Mouse (Mus musculus) lung, postnatal 0 days (tissue): ENCODE data around the gene Prkar2b.

Source experiments
- CTCF ChIP-seq: IDR thresholded peaks from 2 replicates; pipeline ENCODE4 v1.5.1; 2016; ENCODE audit warnings: antibody characterized with exemption, mild to moderate bottlenecking
- EP300 ChIP-seq: IDR thresholded peaks from 2 replicates; pipeline ENCODE4 v1.6.1; 2016; ENCODE audit warnings: antibody characterized with exemption, mild to moderate bottlenecking, control low read depth

GRCm38 (mm10) chr12:32057461-32058199 is 3.5 kb downstream of the Prkar2b start:
- TF ChIP-seq CTCF (no peak), EP300 (no peak)
